Mouse (Mus musculus) kidney, adult 8-10 months (tissue): ENCODE measurements around the gene Dnpep.
A peak's percentile ranks its signal among the peaks of the same experiment; 100 is the strongest.

Experiments
- DNase-seq, 2 experiments: peaks; one replicate each; pipeline ENCODE4 v3.0.0; 2022

Gene Dnpep

GRCm38 (mm10) chr1:75327461-75327860, 9.7 kb upstream of the Dnpep start:
- no peak for DNase-seq

- no peak for DNase-seq
Observed at GRCm38 (mm10) chr1:75319166-75319565, 1.4 kb upstream of the Dnpep start.

- peak in 1 of 2 experiments; percentile 18 for DNase-seq
Observed at GRCm38 (mm10) chr1:75318736-75319135, 946 bp upstream of the Dnpep start.

GRCm38 (mm10) chr1:75318301-75318700, 511 bp upstream of the Dnpep start:
- DNase-seq: peak in 1 of 2 experiments; percentile 21

GRCm38 (mm10) chr1:75316861-75317240, 939 bp downstream of the Dnpep start:
- DNase-seq: peak; percentile 91 to 93

- peak in 1 of 2 experiments; percentile 25 for DNase-seq
Observed at GRCm38 (mm10) chr1:75315456-75316365, 2.1 kb downstream of the Dnpep start.

GRCm38 (mm10) chr1:75315011-75315410, 2.8 kb downstream of the Dnpep start:
- no peak for DNase-seq

GRCm38 (mm10) chr1:75311694-75312093, 6.1 kb downstream of the Dnpep start:
- no peak for DNase-seq

- DNase-seq: no peak
Observed at GRCm38 (mm10) chr1:75304662-75305061, 13.1 kb downstream of the Dnpep start.

GRCm38 (mm10) chr1:75294294-75294693, 23.5 kb downstream of the Dnpep start:
- DNase-seq: no peak

GRCm38 (mm10) chr1:75293331-75293701, 24.5 kb downstream of the Dnpep start:
- no peak for DNase-seq

- no peak for DNase-seq
Observed at GRCm38 (mm10) chr1:75292476-75293330, 25.1 kb downstream of the Dnpep start.

GRCm38 (mm10) chr1:75291321-75291720, 26.5 kb downstream of the Dnpep start:
- DNase-seq: no peak

- DNase-seq: peak in 1 of 2 experiments; percentile 26
Observed at GRCm38 (mm10) chr1:75290582-75290981, 27.2 kb downstream of the Dnpep start.

GRCm38 (mm10) chr1:75289888-75290431, 27.8 kb downstream of the Dnpep start:
- no peak for DNase-seq

- no peak for DNase-seq
Observed at GRCm38 (mm10) chr1:75289376-75289775, 28.4 kb downstream of the Dnpep start.

- no peak for DNase-seq
Observed at GRCm38 (mm10) chr1:75284911-75285310, 32.9 kb downstream of the Dnpep start.

- DNase-seq: no peak
Observed at GRCm38 (mm10) chr1:75283017-75283416, 34.8 kb downstream of the Dnpep start.

GRCm38 (mm10) chr1:75278228-75278627, 39.6 kb downstream of the Dnpep start, which contains the start of gene Resp18:
TSS of gene Resp18 (minus strand) at chr1:75278415.
- no peak for DNase-seq

GRCm38 (mm10) chr1:75277195-75278188, 40.3 kb downstream of the Dnpep start:
- peak in 1 of 2 experiments; percentile 49 for DNase-seq

GRCm38 (mm10) chr1:75264091-75264880, 53.5 kb downstream of the Dnpep start, which contains the start of gene Ptprn:
TSS of gene Ptprn (minus strand) at chr1:75264502.
- no peak for DNase-seq
